Mouse (Mus musculus): ENCODE measurements around the gene Olfr952. TPM values are rescaled to one million over a fixed set of nuclear protein-coding genes. Genes with fewer than 3 reads are reported as not detected.

Olfr952 gene
- total RNA-seq (2014; rRNA removed; ENCODE audit: low replicate concordance) (not detected in 2 replicates), polyA plus RNA-seq (2015; fragmentation: Nextera tagmentation; extraction: Ambion mirVana) (not detected in 2 replicates)

DNA sequence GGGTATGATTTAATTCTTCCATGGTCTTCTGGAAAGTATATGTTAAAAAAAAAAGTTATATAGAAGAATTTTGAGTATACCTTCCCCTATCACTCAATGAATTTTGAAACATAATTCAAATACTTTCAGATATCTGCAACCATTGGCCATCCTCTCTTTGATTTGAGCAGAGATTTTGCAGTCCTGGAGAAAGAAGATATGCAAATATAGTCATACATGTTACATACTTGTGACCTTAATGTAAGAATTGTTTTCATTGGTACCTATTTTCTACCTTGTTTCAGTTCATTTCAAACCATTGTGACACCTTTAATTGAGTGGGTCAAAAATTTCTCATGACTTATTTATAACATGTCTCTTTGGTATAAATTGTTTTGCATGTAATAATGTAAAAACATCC, at the start of gene Olfr952:
Olfr952 (minus strand) TSS at position 101 of the 400 bp plus-strand sequence.
- H3K4me1 ChIP-seq (ENCODE audit: control insufficient read depth, insufficient read depth) = no peaks in the 10 kb centered on the region
- no peaks in the 10 kb centered on the region for H3K9me3 ChIP-seq (replicated peaks; ENCODE audit: control insufficient read depth, low read length)
- no peak within 1 kb of the TSS for H3K4me2 ChIP-seq (ENCODE audit: low read depth, low read length)
- DNase-seq (ENCODE audit: low spot score) = no peak
- no peak within 1 kb of the TSS for H3K27ac ChIP-seq (ENCODE audit: low read depth)
- no peak for TF ChIP-seq CTCF (IDR thresholded peaks at IDR 0.05; ENCODE audit: low read depth)
- TF ChIP-seq EP300 (IDR thresholded peaks at IDR 0.05; ENCODE audit: low read depth) = no peak
- no peaks in the 10 kb centered on the region for H3K36me3 ChIP-seq (replicated peaks; ENCODE audit: control insufficient read depth, insufficient read depth, low read length)
- H3K9ac ChIP-seq (replicated peaks; ENCODE audit: low read depth, low read length) = no peak within 1 kb of the TSS
- H3K27me3 ChIP-seq (ENCODE audit: control insufficient read depth, insufficient read depth, low read length) = no peaks in the 10 kb centered on the region
- no peak for ATAC-seq (ENCODE audit: insufficient read depth, low read depth)
- H3K4me3 ChIP-seq (ENCODE audit: low read depth, low read length) = no peak within 1 kb of the TSS

DNA sequence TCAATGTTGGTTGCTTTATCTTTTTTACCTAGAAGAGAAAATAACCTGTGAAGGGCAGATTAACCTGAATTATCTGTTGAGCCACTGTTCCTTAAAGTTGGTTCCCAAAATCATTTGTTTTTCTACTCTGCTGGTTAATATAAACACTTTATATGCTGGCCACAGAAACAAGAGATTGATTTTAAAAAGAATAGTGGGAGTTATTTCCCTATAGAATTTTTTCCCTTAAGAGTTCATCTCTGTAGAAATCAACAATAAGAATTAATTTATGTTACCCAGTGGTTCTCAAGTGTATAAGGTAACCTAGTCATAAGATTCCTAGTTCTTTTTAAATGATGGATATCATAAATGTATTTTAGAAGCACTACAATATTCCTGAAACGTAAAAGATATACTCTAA, 44.9 kb upstream of the Olfr952 start, which contains the start of gene Olfr955:
Olfr955 (minus strand) TSS at position 101 of the 400 bp plus-strand sequence.
- Histone ChIP-seq H3K27ac (ENCODE audit: low read depth) (no peak within 1 kb of the TSS), H3K9me3 (replicated peaks; ENCODE audit: control insufficient read depth, low read length) (no peaks in the 10 kb centered on the region), H3K27me3 (ENCODE audit: control insufficient read depth, insufficient read depth, low read length) (no peaks in the 10 kb centered on the region), H3K36me3 (replicated peaks; ENCODE audit: control insufficient read depth, insufficient read depth, low read length) (no peaks in the 10 kb centered on the region), H3K4me1 (ENCODE audit: control insufficient read depth, insufficient read depth) (no peaks in the 10 kb centered on the region), H3K9ac (replicated peaks; ENCODE audit: low read depth, low read length) (no peak within 1 kb of the TSS), H3K4me2 (ENCODE audit: low read depth, low read length) (no peak within 1 kb of the TSS), H3K4me3 (ENCODE audit: low read depth, low read length) (no peak within 1 kb of the TSS)
- no peak for TF ChIP-seq EP300 (IDR thresholded peaks at IDR 0.05; ENCODE audit: low read depth)
- TF ChIP-seq CTCF (IDR thresholded peaks at IDR 0.05; ENCODE audit: low read depth) = no peak
- 31% methylated on average over 1 of the region's 1 CpGs for WGBS
- ATAC-seq (ENCODE audit: insufficient read depth, low read depth) = no peak
- DNase-seq (ENCODE audit: low spot score) = no peak

DNA sequence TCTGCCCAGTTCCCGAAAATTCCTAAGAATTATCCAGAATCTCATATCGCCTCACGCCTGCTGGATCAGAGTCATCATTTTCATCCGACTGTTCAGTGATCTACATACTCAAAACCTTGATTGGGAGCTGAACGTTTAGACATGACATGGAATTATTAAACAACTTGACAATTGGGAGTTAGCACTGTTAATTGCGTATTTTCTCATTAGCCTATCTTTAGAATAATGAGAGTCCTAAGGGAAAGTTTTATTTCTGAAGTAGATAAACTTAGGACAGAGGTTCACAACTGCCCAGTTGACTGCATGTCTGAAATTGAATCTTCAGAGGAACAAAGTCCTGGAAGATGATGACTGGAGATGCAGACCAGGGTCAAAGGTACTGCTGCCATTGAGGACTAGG, 29.5 kb upstream of the Olfr952 start, which contains the start of gene Olfr954:
Olfr954 (plus strand) TSS at position 301 of the 400 bp plus-strand sequence.
- Histone ChIP-seq H3K4me2 (ENCODE audit: low read depth, low read length) (no peak within 1 kb of the TSS), H3K9me3 (replicated peaks; ENCODE audit: control insufficient read depth, low read length) (no peaks in the 10 kb centered on the region), H3K27me3 (ENCODE audit: control insufficient read depth, insufficient read depth, low read length) (no peaks in the 10 kb centered on the region), H3K36me3 (replicated peaks; ENCODE audit: control insufficient read depth, insufficient read depth, low read length) (no peaks in the 10 kb centered on the region), H3K4me1 (ENCODE audit: control insufficient read depth, insufficient read depth) (no peaks in the 10 kb centered on the region), H3K9ac (replicated peaks; ENCODE audit: low read depth, low read length) (no peak within 1 kb of the TSS), H3K27ac (ENCODE audit: low read depth) (no peak within 1 kb of the TSS), H3K4me3 (ENCODE audit: low read depth, low read length) (no peak within 1 kb of the TSS)
- no peak for TF ChIP-seq EP300 (IDR thresholded peaks at IDR 0.05; ENCODE audit: low read depth)
- no peak for TF ChIP-seq CTCF (IDR thresholded peaks at IDR 0.05; ENCODE audit: low read depth)
- ATAC-seq (ENCODE audit: insufficient read depth, low read depth) = no peak
- WGBS = 71% methylated on average over 6 of the region's 6 CpGs
- DNase-seq (ENCODE audit: low spot score) = no peak

DNA sequence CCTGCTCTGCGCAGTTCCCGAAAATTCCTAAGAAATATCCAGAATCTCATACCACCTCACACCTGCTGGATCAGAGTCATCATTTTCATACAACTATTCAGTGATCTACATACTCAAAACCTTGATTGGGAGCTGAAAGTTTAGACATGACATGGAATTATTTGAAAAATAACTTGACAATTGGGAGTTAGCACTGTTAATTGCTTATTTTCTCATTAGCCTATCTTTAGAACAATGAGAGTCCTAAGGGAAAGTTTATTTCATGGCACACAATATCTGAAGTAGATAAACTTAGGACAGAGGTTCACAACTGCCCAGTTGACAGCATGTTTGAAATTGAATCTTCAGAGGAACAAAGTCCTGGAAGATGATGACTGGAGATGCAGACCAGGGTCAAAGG, 39.8 kb downstream of the Olfr952 start, which contains the start of gene Olfr951:
Olfr951 (plus strand) TSS at position 301 of the 400 bp plus-strand sequence.
- ATAC-seq (ENCODE audit: insufficient read depth, low read depth) (no peak), DNase-seq (ENCODE audit: low spot score) (no peak)
- H3K9ac ChIP-seq (replicated peaks; ENCODE audit: low read depth, low read length) = no peak within 1 kb of the TSS
- no peaks in the 10 kb centered on the region for H3K27me3 ChIP-seq (ENCODE audit: control insufficient read depth, insufficient read depth, low read length)
- no peaks in the 10 kb centered on the region for H3K9me3 ChIP-seq (replicated peaks; ENCODE audit: control insufficient read depth, low read length)
- no peak within 1 kb of the TSS for H3K4me2 ChIP-seq (ENCODE audit: low read depth, low read length)
- H3K36me3 ChIP-seq (replicated peaks; ENCODE audit: control insufficient read depth, insufficient read depth, low read length) = no peaks in the 10 kb centered on the region
- H3K4me1 ChIP-seq (ENCODE audit: control insufficient read depth, insufficient read depth) = no peaks in the 10 kb centered on the region
- no peak within 1 kb of the TSS for H3K4me3 ChIP-seq (ENCODE audit: low read depth, low read length)
- 71% methylated on average over 2 of the region's 2 CpGs for WGBS
- no peak within 1 kb of the TSS for H3K27ac ChIP-seq (ENCODE audit: low read depth)
- TF ChIP-seq EP300 (IDR thresholded peaks at IDR 0.05; ENCODE audit: low read depth) = no peak
- TF ChIP-seq CTCF (IDR thresholded peaks at IDR 0.05; ENCODE audit: low read depth) = no peak

Other genes starting within 250 kb of the Olfr952 start
- not detected in 2 replicates for gene Olfr944, start 225.2 kb downstream of the Olfr952 start, total RNA-seq (2014; rRNA removed; ENCODE audit: low replicate concordance)
- gene Olfr944, start 225.2 kb downstream of the Olfr952 start, polyA plus RNA-seq (2015; fragmentation: Nextera tagmentation; extraction: Ambion mirVana) = not detected in 2 replicates
- not detected in 2 replicates for gene Olfr1537, start 177.2 kb downstream of the Olfr952 start, total RNA-seq (2014; rRNA removed; ENCODE audit: low replicate concordance)
- not detected in 2 replicates for gene Olfr1537, start 177.2 kb downstream of the Olfr952 start, polyA plus RNA-seq (2015; fragmentation: Nextera tagmentation; extraction: Ambion mirVana)
- gene Olfr945, start 150.3 kb downstream of the Olfr952 start, total RNA-seq (2014; rRNA removed; ENCODE audit: low replicate concordance) = not detected in 2 replicates
- gene Olfr945, start 150.3 kb downstream of the Olfr952 start, polyA plus RNA-seq (2015; fragmentation: Nextera tagmentation; extraction: Ambion mirVana) = not detected in 2 replicates
- not detected in 2 replicates for gene Olfr948, start 101.1 kb downstream of the Olfr952 start, total RNA-seq (2014; rRNA removed; ENCODE audit: low replicate concordance)
- not detected in 2 replicates for gene Olfr948, start 101.1 kb downstream of the Olfr952 start, polyA plus RNA-seq (2015; fragmentation: Nextera tagmentation; extraction: Ambion mirVana)
- gene Olfr951, start 39.7 kb downstream of the Olfr952 start, total RNA-seq (2014; rRNA removed; ENCODE audit: low replicate concordance) = not detected in 2 replicates
- gene Olfr951, start 39.7 kb downstream of the Olfr952 start, polyA plus RNA-seq (2015; fragmentation: Nextera tagmentation; extraction: Ambion mirVana) = not detected in 2 replicates
- gene Olfr954, start 29.6 kb upstream of the Olfr952 start, total RNA-seq (2014; rRNA removed; ENCODE audit: low replicate concordance) = not detected in 2 replicates
- not detected in 2 replicates for gene Olfr954, start 29.6 kb upstream of the Olfr952 start, polyA plus RNA-seq (2015; fragmentation: Nextera tagmentation; extraction: Ambion mirVana)
- gene Olfr955, start 44.8 kb upstream of the Olfr952 start, total RNA-seq (2014; rRNA removed; ENCODE audit: low replicate concordance) = not detected in 2 replicates
- not detected in 2 replicates for gene Olfr955, start 44.8 kb upstream of the Olfr952 start, polyA plus RNA-seq (2015; fragmentation: Nextera tagmentation; extraction: Ambion mirVana)
- gene Olfr44, start 66.8 kb upstream of the Olfr952 start, total RNA-seq (2014; rRNA removed; ENCODE audit: low replicate concordance) = not detected in 2 replicates
- gene Olfr44, start 66.8 kb upstream of the Olfr952 start, polyA plus RNA-seq (2015; fragmentation: Nextera tagmentation; extraction: Ambion mirVana) = not detected in 2 replicates
- not detected in 2 replicates for gene Olfr957, start 88.7 kb upstream of the Olfr952 start, total RNA-seq (2014; rRNA removed; ENCODE audit: low replicate concordance)
- gene Olfr957, start 88.7 kb upstream of the Olfr952 start, polyA plus RNA-seq (2015; fragmentation: Nextera tagmentation; extraction: Ambion mirVana) = not detected in 2 replicates
- not detected in 2 replicates for gene Olfr958, start 126.9 kb upstream of the Olfr952 start, total RNA-seq (2014; rRNA removed; ENCODE audit: low replicate concordance)
- gene Olfr958, start 126.9 kb upstream of the Olfr952 start, polyA plus RNA-seq (2015; fragmentation: Nextera tagmentation; extraction: Ambion mirVana) = not detected in 2 replicates
- gene Olfr959, start 148.4 kb upstream of the Olfr952 start, total RNA-seq (2014; rRNA removed; ENCODE audit: low replicate concordance) = not detected in 2 replicates
- not detected in 2 replicates for gene Olfr959, start 148.4 kb upstream of the Olfr952 start, polyA plus RNA-seq (2015; fragmentation: Nextera tagmentation; extraction: Ambion mirVana)
- 5.6 and 6.9 TPM in 2 replicates for gene AW551984, start 177.3 kb upstream of the Olfr952 start, total RNA-seq (2014; rRNA removed; ENCODE audit: low replicate concordance)
- gene AW551984, start 177.3 kb upstream of the Olfr952 start, polyA plus RNA-seq (2015; fragmentation: Nextera tagmentation; extraction: Ambion mirVana) = 2.1 and 2.2 TPM in 2 replicates
- gene Olfr148, start 183.5 kb upstream of the Olfr952 start, total RNA-seq (2014; rRNA removed; ENCODE audit: low replicate concordance) = not detected in 2 replicates
- gene Olfr148, start 183.5 kb upstream of the Olfr952 start, polyA plus RNA-seq (2015; fragmentation: Nextera tagmentation; extraction: Ambion mirVana) = not detected in 2 replicates
- gene Olfr960, start 194.2 kb upstream of the Olfr952 start, total RNA-seq (2014; rRNA removed; ENCODE audit: low replicate concordance) = not detected in 2 replicates
- gene Olfr960, start 194.2 kb upstream of the Olfr952 start, polyA plus RNA-seq (2015; fragmentation: Nextera tagmentation; extraction: Ambion mirVana) = not detected in 2 replicates
- gene Olfr961, start 217.9 kb upstream of the Olfr952 start, total RNA-seq (2014; rRNA removed; ENCODE audit: low replicate concordance) = not detected in 2 replicates
- not detected in 2 replicates for gene Olfr961, start 217.9 kb upstream of the Olfr952 start, polyA plus RNA-seq (2015; fragmentation: Nextera tagmentation; extraction: Ambion mirVana)
- not detected in 2 replicates for gene Olfr963, start 240.1 kb upstream of the Olfr952 start, total RNA-seq (2014; rRNA removed; ENCODE audit: low replicate concordance)
- not detected in 2 replicates for gene Olfr963, start 240.1 kb upstream of the Olfr952 start, polyA plus RNA-seq (2015; fragmentation: Nextera tagmentation; extraction: Ambion mirVana)

Measured in heart, postnatal 0 days (tissue).